In the genomic region with DNA sequence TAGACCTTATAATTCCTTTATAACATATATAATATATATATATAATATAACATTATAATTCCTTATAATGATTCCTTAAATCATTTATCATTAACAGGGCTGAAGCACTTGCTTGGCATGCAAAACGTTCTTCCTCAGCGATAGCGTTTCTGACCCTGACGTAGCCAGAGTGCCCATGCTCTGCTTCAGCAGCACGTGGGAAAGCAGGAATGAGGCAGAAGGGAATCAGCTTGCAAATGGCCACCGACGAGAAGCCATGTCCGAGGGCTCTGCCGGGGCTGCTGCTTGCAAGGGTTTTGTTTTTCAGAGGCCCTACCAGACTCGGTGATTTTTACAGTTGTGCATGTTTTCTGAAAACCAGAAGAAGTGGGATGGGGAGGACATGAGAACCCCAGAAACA, we compare ENCODE assay signal across 22 mouse cellular contexts. TPM values are rescaled to one million over a fixed set of nuclear protein-coding genes. Genes with fewer than 3 reads are reported as not detected.
DNase-seq lines count a peak whose midpoint lies in the region; ATAC-seq lines count a peak whose summit lies in the region.
"Had no signal": no experiment of that assay in that cellular context is flagged by ENCODE, and none has a peak within 500 bp of the region (broad histone marks: within the 10 kb centered on the region; RNA-seq: fewer than 3 reads in every experiment).

No protein-coding gene starts in this region.

- H3K9ac ChIP-seq in forebrain, embryonic 11.5 days (ENCODE audit: low read length), result no peak overlapping the region
- H3K9ac ChIP-seq in lung, embryonic 15.5 days, result no peak overlapping the region
- no peak overlapping the region for H3K9ac ChIP-seq in neural tube, embryonic 15.5 days (replicated peaks)
- H3K9ac ChIP-seq: embryonic facial prominence, embryonic 13.5 days; heart, embryonic 12.5 days; hindbrain, embryonic 14.5 days had no signal

- H3K4me2 ChIP-seq in forebrain, embryonic 11.5 days (ENCODE audit: low read depth, low read length, severe bottlenecking), result no peak overlapping the region
- H3K4me2 ChIP-seq in lung, embryonic 15.5 days, result no peak overlapping the region
- peak overlapping the region; percentile 40; the same call in 1 of the 2 replicates for H3K4me2 ChIP-seq in neural tube, embryonic 15.5 days
- H3K4me2 ChIP-seq: embryonic facial prominence, embryonic 13.5 days; heart, embryonic 12.5 days; hindbrain, embryonic 14.5 days had no signal

- H3K27ac ChIP-seq in forebrain, embryonic 10.5 days, result peak overlapping the region; percentile 78; the same call in 1 of the 2 replicates
- H3K27ac ChIP-seq in forebrain, embryonic 11.5 days (ENCODE audit: low read depth, low read length), result no peak overlapping the region; the same call in 1 of the 2 replicates
- peak overlapping the region; percentile 56; the same call in 1 of the 2 replicates for H3K27ac ChIP-seq in lung, embryonic 15.5 days
- H3K27ac ChIP-seq in neural tube, embryonic 15.5 days (replicated peaks), result no peak overlapping the region
- H3K27ac ChIP-seq: embryonic facial prominence, embryonic 13.5 days; heart, adult 2 months; hindbrain, embryonic 14.5 days had no signal

- 83% methylated on average over 10 of the region's 10 CpGs for WGBS in forebrain, embryonic 10.5 days
- WGBS in forebrain, embryonic 11.5 days, result 71% methylated on average over 10 of the region's 10 CpGs
- 71% methylated on average over 10 of the region's 10 CpGs for WGBS in lung, embryonic 15.5 days
- 32% methylated on average over 10 of the region's 10 CpGs for WGBS in neural tube, embryonic 15.5 days

- no peak for ATAC-seq in forebrain, embryonic 11.5 days (replicated peaks; ENCODE audit: low FRiP score)
- ATAC-seq in lung, embryonic 15.5 days (ENCODE audit: borderline replicate concordance, extremely low read depth, low FRiP score, low TSS enrichment), result no peak
- no peak for ATAC-seq in neural tube, embryonic 15.5 days (ENCODE audit: low FRiP score)
- ATAC-seq: CD4-positive, CD25-positive, alpha-beta regulatory T cell, adult 4 months had no signal

- H3K36me3 ChIP-seq in forebrain, embryonic 10.5 days (replicated peaks), result no peaks in the 10 kb centered on the region
- no peaks in the 10 kb centered on the region for H3K36me3 ChIP-seq in forebrain, embryonic 11.5 days (ENCODE audit: control insufficient read depth, insufficient read depth, low read length)
- H3K36me3 ChIP-seq in lung, embryonic 15.5 days, result no peaks in the 10 kb centered on the region
- H3K36me3 ChIP-seq in neural tube, embryonic 15.5 days, result no peaks in the 10 kb centered on the region
- H3K36me3 ChIP-seq: embryonic facial prominence, embryonic 13.5 days; G1E; heart, embryonic 12.5 days; hindbrain, embryonic 10.5 days had no signal

- H3K9me3 ChIP-seq in forebrain, embryonic 10.5 days, result no peaks in the 10 kb centered on the region
- no peaks in the 10 kb centered on the region for H3K9me3 ChIP-seq in forebrain, embryonic 11.5 days (ENCODE audit: control insufficient read depth, low read length)
- H3K9me3 ChIP-seq in lung, embryonic 15.5 days, result no peaks in the 10 kb centered on the region
- no peaks in the 10 kb centered on the region for H3K9me3 ChIP-seq in neural tube, embryonic 15.5 days (replicated peaks)
- H3K9me3 ChIP-seq: embryonic facial prominence, embryonic 13.5 days; G1E; heart, embryonic 12.5 days; hindbrain, embryonic 10.5 days had no signal

- H3K4me1 ChIP-seq in forebrain, embryonic 10.5 days, result peaks cover 50% of the 10 kb centered on the region
- peaks cover 9% of the 10 kb centered on the region for H3K4me1 ChIP-seq in forebrain, embryonic 11.5 days (replicated peaks; ENCODE audit: control insufficient read depth, insufficient read depth, low read length)
- no peaks in the 10 kb centered on the region; the same call in 1 of the 2 replicates for H3K4me1 ChIP-seq in lung, embryonic 15.5 days
- H3K4me1 ChIP-seq in neural tube, embryonic 15.5 days, result peaks cover 28% of the 10 kb centered on the region
- H3K4me1 ChIP-seq: heart, embryonic 12.5 days had no signal

- DNase-seq in forebrain, embryonic 10.5 days (ENCODE audit: extremely low spot score, low spot score), result no peak
- no peak for DNase-seq in forebrain, embryonic 11.5 days (ENCODE audit: low spot score)
- DNase-seq in lung, postnatal 36 days, result no peak
- DNase-seq in neural tube, embryonic 10.5 days (ENCODE audit: extremely low spot score, low spot score), result no peak
- DNase-seq in retina, postnatal 1 day, result peak; percentile 52
- no peak for DNase-seq in cerebellum, adult 11-12 months
- DNase-seq: adrenal gland, adult 8-10 months; adrenal gland, postnatal 36 days; B cell, adult 2 months; cerebellum, adult 18-20 months; cerebellum, adult 9-11 months; cerebellum, postnatal 36 days; gastrocnemius, postnatal 10 days; heart, adult 2 months had no signal

- no peak overlapping the region; the same call in 1 of the 2 replicates for H3K4me3 ChIP-seq in forebrain, embryonic 10.5 days
- no peak overlapping the region for H3K4me3 ChIP-seq in forebrain, embryonic 11.5 days (ENCODE audit: low read depth, low read length)
- no peak overlapping the region for H3K4me3 ChIP-seq in lung, embryonic 15.5 days
- H3K4me3 ChIP-seq in neural tube, embryonic 15.5 days (replicated peaks), result no peak overlapping the region
- H3K4me3 ChIP-seq: embryonic facial prominence, embryonic 13.5 days; heart, adult 2 months; heart, embryonic 12.5 days; hindbrain, embryonic 10.5 days had no signal

- H3K27me3 ChIP-seq in forebrain, embryonic 10.5 days (ENCODE audit: poor library complexity, severe bottlenecking), result peaks cover 91% of the 10 kb centered on the region
- H3K27me3 ChIP-seq in forebrain, embryonic 11.5 days (ENCODE audit: control insufficient read depth, insufficient read depth, low read length), result peaks cover 26% of the 10 kb centered on the region
- no peaks in the 10 kb centered on the region for H3K27me3 ChIP-seq in lung, embryonic 15.5 days
- H3K27me3 ChIP-seq in neural tube, embryonic 15.5 days (replicated peaks), result peaks cover 27% of the 10 kb centered on the region

RNA-seq across cellular contexts. Expression of gene Dct, which starts 1.6 kb away (rescaled TPM):
- 7.4 and 10.6 TPM in 2 replicates for polyA plus RNA-seq in forebrain, embryonic 10.5 days (2016; fragmentation: Nextera tagmentation; extraction: Ambion mirVana)
- 8.5 and 9.7 TPM in 2 replicates for polyA plus RNA-seq in forebrain, embryonic 11.5 days (2014; fragmentation: Nextera tagmentation; extraction: Ambion mirVana)
- polyA plus RNA-seq in lung, embryonic 15.5 days (2015; fragmentation: Nextera tagmentation; extraction: Ambion mirVana), result 0.76 and 1.2 TPM in 2 replicates
- 0.84 and 0.86 TPM in 2 replicates for polyA plus RNA-seq in neural tube, embryonic 15.5 days (2015; fragmentation: Nextera tagmentation; extraction: Ambion mirVana)
- polyA plus RNA-seq: G1E had no signal

Comparison
In these comparisons a context has a peak if more than half of its experiments do, and no peak if none do; other contexts are left out.
1. H3K27ac ChIP-seq: peak in forebrain, embryonic 10.5 days (single experiment) and lung, embryonic 15.5 days (single experiment); none in forebrain, embryonic 11.5 days (single experiment) and neural tube, embryonic 15.5 days (single experiment).